Comparison of ENCODE assay signal across 7 mouse cellular contexts in the genomic region with DNA sequence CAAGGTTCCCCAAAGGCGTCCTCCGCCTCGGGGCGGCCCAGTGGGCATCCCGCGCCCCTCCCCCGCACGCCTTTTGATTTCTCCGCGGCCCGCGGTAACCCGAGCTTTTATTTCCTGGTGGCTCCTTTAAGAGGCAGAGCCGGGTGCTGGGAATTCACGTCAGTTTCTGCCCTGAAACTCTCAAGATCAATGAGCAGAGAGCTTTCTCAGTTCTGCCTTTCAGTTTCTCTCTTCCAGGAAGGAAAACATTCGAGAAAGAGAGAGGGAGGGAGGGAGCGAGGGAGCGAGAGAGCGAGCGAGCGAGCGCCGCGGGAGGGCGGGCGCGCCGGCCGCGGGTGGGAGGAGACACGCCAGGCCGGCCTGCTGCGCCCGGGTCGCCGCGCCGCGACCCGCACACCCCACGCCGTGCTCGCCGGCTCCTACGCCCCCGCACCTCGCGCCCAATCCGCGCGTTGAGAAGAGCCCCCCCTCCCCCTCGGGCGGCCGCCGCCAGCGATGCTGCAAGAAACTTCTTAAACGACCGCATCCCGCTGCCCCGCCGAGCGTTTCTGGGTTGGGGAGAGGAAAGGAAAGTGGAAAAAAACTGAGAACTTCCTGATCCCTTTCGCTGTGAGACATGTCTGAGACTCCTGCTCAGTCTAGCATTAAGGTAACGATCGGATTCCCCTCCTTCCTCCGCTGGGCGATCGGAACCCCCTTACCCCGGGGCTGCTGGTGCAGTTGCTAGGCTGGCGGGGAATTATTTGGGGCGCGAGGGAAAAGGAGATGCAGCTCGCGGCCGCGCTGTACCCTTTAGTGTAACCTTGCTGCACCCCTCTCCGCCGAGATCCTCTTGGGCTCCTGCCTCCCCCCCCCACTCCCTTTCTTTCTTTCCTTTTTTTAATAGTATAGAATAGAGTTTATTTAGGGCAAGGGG. TPM values are rescaled to one million over a fixed set of nuclear protein-coding genes. Genes with fewer than 3 reads are reported as not detected.
DNase-seq lines count a peak whose midpoint lies in the region.

Etv6 (plus strand) TSS at position 211 of the 916 bp plus-strand sequence.

- intact Hi-C loops in gastrocnemius, postnatal 14 days (cut with DNase I; ENCODE audit: low total_unique reads) = no loop called here
- intact Hi-C loops in left cerebral cortex, postnatal 25 days (cut with DNase I) = loop anchor here (1.0 to 5.0 kb wide), 5 partner anchors 44 to 353 kb away; no protein-coding TSS in a partner anchor

- DNase-seq in adrenal gland, adult 2 months = no peak
- DNase-seq in embryo, embryonic 10.5 days (ENCODE audit: low spot score) = peak; percentile 83
- peak; percentile 76 for DNase-seq in gastrocnemius, postnatal 14 days
- peak; percentile 91 for DNase-seq in induced T-regulatory cell, adult 2 months (ENCODE audit: low read depth)
- DNase-seq in left cerebral cortex, postnatal 25 days (ENCODE audit: low spot score in 2 of 2) = peak; percentile 78 to 87
- peak; percentile 87 for DNase-seq in mesoderm, embryonic 11.5 days (ENCODE audit: low read depth, low spot score)
- DNase-seq in right cerebral cortex, postnatal 4 days = peak; percentile 78

RNA-seq across cellular contexts. Expression of gene Etv6, which starts in this region (rescaled TPM):
- total RNA-seq in adrenal gland, adult 2 months (2021) = 10 to 100 TPM; 33.0 to 60.5 TPM
- 34.1 and 36.5 TPM in 2 replicates for polyA plus RNA-seq in adrenal gland, adult 2 months (2012; rRNA removed)
- 1 to 10 TPM; 7.8 to 8.3 TPM for total RNA-seq in gastrocnemius, postnatal 14 days (2021)
- 10 to 100 TPM; 17.9 to 18.2 TPM for total RNA-seq in left cerebral cortex, postnatal 25 days (2021)
